Mouse (Mus musculus) thymus, adult 2 months (tissue): ENCODE measurements around the gene Dhrs13.

Experiments
- CTCF ChIP-seq: fragments of 200-500 bp; IDR thresholded peaks from 2 replicates; pipeline ENCODE4 v1.5.1; 2012; ENCODE audit warnings: mild to moderate bottlenecking, control low read depth, low read length, moderate library complexity, borderline replicate concordance; ENCODE audit not compliant: control insufficient read depth, poor library complexity, insufficient read depth; ENCODE audit errors: extremely low read depth
- POLR2A ChIP-seq: fragments of 200-500 bp; IDR thresholded peaks from 2 replicates; pipeline ENCODE4 v1.6.1; 2012; ENCODE audit warnings: mild to moderate bottlenecking, low read length, control low read depth, moderate library complexity; ENCODE audit not compliant: control insufficient read depth, poor library complexity, insufficient read depth; ENCODE audit errors: extremely low read depth

DNA sequence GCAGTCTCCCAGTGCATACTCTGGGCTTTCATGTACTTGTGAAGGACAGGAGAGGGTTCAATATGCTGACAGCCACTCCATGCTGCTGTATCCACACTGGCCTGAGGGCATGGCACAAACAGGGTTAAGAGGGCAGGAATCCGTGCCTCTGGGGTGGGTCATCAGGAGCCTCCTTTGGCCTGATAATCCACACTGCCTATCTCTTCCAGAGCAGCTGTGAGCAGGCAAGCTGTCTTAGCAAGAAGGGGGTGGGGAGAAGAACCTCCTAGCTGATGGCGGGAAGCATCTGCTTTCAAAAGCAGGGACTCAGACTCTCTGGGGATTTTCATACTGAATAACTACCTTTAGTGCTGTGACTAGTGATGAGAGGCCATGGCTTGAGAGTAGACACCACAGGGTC lies 33.8 kb downstream of the Dhrs13 start:
- TF ChIP-seq CTCF (no peak), POLR2A (no peak)
